Mouse (Mus musculus) layer of hippocampus, adult 6 months (tissue): Measurements from ENCODE around the gene Actr10. TPM values are rescaled to one million over a fixed set of nuclear protein-coding genes. Genes with fewer than 3 reads are reported as not detected.

Source experiments
- long read RNA-seq, 2 experiments: library from polyadenylated mRNA; unstranded; transcript quantifications; one replicate each; pipeline ENCODE4 v2.0.0; 2019 to 2020
- polyA plus RNA-seq: library from polyadenylated mRNA; unstranded; fragments of <200 nt; fragmentation: Nextera tagmentation; gene quantifications from 2 replicates; pipeline ENCODE4 v1.2.3, GENCODE M21; 2021

Actr10 gene
- polyA plus RNA-seq = 82.9 and 119 TPM in 2 replicates
- long read RNA-seq, experiment 1, full-length matches to known transcripts = 158 of 182 reads
- long read RNA-seq, experiment 1, partial matches to known transcripts = 4 of 182 reads
- long read RNA-seq, experiment 1, other reads (novel, unspliced or antisense) = 20 of 182 reads
- long read RNA-seq, experiment 2, full-length matches to known transcripts = 257 of 275 reads
- long read RNA-seq, experiment 2, partial matches to known transcripts = 2 of 275 reads
- long read RNA-seq, experiment 2, other reads (novel, unspliced or antisense) = 16 of 275 reads

GRCm38 (mm10) chr12:70937571-70938384 is at the start of gene Actr10:
Actr10 (plus strand) TSS chr12:70937857.

GRCm38 (mm10) chr12:70974441-70975266 is 37.0 kb downstream of the Actr10 start, which contains the start of gene Psma3:
Psma3 (plus strand) TSS chr12:70974621.

Other genes starting within 250 kb of the Actr10 start
- 5.5 and 6.2 TPM in 2 replicates for gene Frmd6, start 112.3 kb upstream of the Actr10 start, polyA plus RNA-seq
- gene Psma3, start 36.8 kb downstream of the Actr10 start, polyA plus RNA-seq = 395 and 424 TPM in 2 replicates
- 37.8 and 39.4 TPM in 2 replicates for gene Arid4a, start 78.1 kb downstream of the Actr10 start, polyA plus RNA-seq
- not detected in 2 replicates for gene Tomm20l, start 173.6 kb downstream of the Actr10 start, polyA plus RNA-seq
- 50.2 and 62.0 TPM in 2 replicates for gene Timm9, start 198.8 kb downstream of the Actr10 start, polyA plus RNA-seq
- gene 2700049A03Rik, start 199.0 kb downstream of the Actr10 start, polyA plus RNA-seq = 1.7 and 1.8 TPM in 2 replicates